Mouse (Mus musculus): Measurements from ENCODE around the gene Man1c1. TPM values are rescaled to one million over a fixed set of nuclear protein-coding genes. Genes with fewer than 3 reads are reported as not detected.

The Man1c1 gene
- polyA plus RNA-seq, 1 experiment from 2014 or later: 5.1 TPM

- Histone ChIP-seq H3K9me3 (replicated peaks) (no peaks in the 10 kb centered on the region), H3K36me3 (no peaks in the 10 kb centered on the region; the same call in 1 of the 2 replicates), H3K9ac (no peak overlapping the region), H3K27ac (no peak overlapping the region), H3K4me1 (replicated peaks) (peaks cover 19% of the 10 kb centered on the region), H3K27me3 (no peaks in the 10 kb centered on the region), H3K4me2 (no peak overlapping the region), H3K4me3 (no peak overlapping the region)
- no peak for ATAC-seq (replicated peaks; ENCODE audit: insufficient number of reproducible peaks, insufficient read depth, low FRiP score, low read depth)
- WGBS: 76% methylated on average over 13 of the region's 13 CpGs
Measured at GRCm38 (mm10) chr4:134686022-134686661, 17.9 kb downstream of the Man1c1 start.

GRCm38 (mm10) chr4:134684637-134685338 is 19.3 kb downstream of the Man1c1 start:
- Histone ChIP-seq H3K4me2 (no peak overlapping the region), H3K4me3 (no peak overlapping the region), H3K27me3 (no peaks in the 10 kb centered on the region), H3K27ac (no peak overlapping the region), H3K36me3 (no peaks in the 10 kb centered on the region; the same call in 1 of the 2 replicates), H3K4me1 (replicated peaks) (peaks cover 19% of the 10 kb centered on the region), H3K9ac (no peak overlapping the region), H3K9me3 (replicated peaks) (no peaks in the 10 kb centered on the region)
- 81% methylated on average over 9 of the region's 9 CpGs for WGBS
- no peak for ATAC-seq (replicated peaks; ENCODE audit: insufficient number of reproducible peaks, insufficient read depth, low FRiP score, low read depth)

- H3K9me3 ChIP-seq (replicated peaks): no peaks in the 10 kb centered on the region
- H3K4me1 ChIP-seq (replicated peaks): peaks cover 19% of the 10 kb centered on the region
- peak overlapping the region; percentile 41 for H3K27ac ChIP-seq
- no peak overlapping the region for H3K4me3 ChIP-seq
- ATAC-seq (replicated peaks; ENCODE audit: insufficient number of reproducible peaks, insufficient read depth, low FRiP score, low read depth): no peak
- 64% methylated on average over 8 of the region's 8 CpGs for WGBS
- H3K4me2 ChIP-seq: no peak overlapping the region
- H3K27me3 ChIP-seq: no peaks in the 10 kb centered on the region
- H3K36me3 ChIP-seq: no peaks in the 10 kb centered on the region; the same call in 1 of the 2 replicates
- H3K9ac ChIP-seq: no peak overlapping the region
Measured at GRCm38 (mm10) chr4:134683892-134684291, 20.2 kb downstream of the Man1c1 start.

GRCm38 (mm10) chr4:134683008-134683407 is 21.1 kb downstream of the Man1c1 start:
- Histone ChIP-seq H3K36me3 (no peaks in the 10 kb centered on the region; the same call in 1 of the 2 replicates), H3K4me2 (peak overlapping the region; percentile 25; the same call in 1 of the 2 replicates), H3K4me1 (replicated peaks) (peaks cover 25% of the 10 kb centered on the region), H3K4me3 (no peak overlapping the region), H3K27ac (peak overlapping the region; percentile 41), H3K27me3 (no peaks in the 10 kb centered on the region), H3K9ac (no peak overlapping the region), H3K9me3 (replicated peaks) (no peaks in the 10 kb centered on the region)
- whole genome bisulfite sequencing: 42% methylated on average over 13 of the region's 13 CpGs
- no peak for ATAC-seq (replicated peaks; ENCODE audit: insufficient number of reproducible peaks, insufficient read depth, low FRiP score, low read depth)

GRCm38 (mm10) chr4:134682423-134682822 is 21.7 kb downstream of the Man1c1 start:
- Histone ChIP-seq H3K4me2 (no peak overlapping the region), H3K4me3 (no peak overlapping the region), H3K27ac (peak overlapping the region; percentile 41), H3K4me1 (replicated peaks) (peaks cover 28% of the 10 kb centered on the region), H3K36me3 (no peaks in the 10 kb centered on the region), H3K9ac (no peak overlapping the region), H3K9me3 (replicated peaks) (no peaks in the 10 kb centered on the region), H3K27me3 (no peaks in the 10 kb centered on the region)
- 70% methylated on average over 8 of the region's 8 CpGs for whole genome bisulfite sequencing
- ATAC-seq (replicated peaks; ENCODE audit: insufficient number of reproducible peaks, insufficient read depth, low FRiP score, low read depth): no peak

- Histone ChIP-seq H3K4me1 (replicated peaks) (peaks cover 34% of the 10 kb centered on the region), H3K27ac (no peak overlapping the region), H3K4me2 (no peak overlapping the region), H3K27me3 (no peaks in the 10 kb centered on the region), H3K4me3 (no peak overlapping the region), H3K9me3 (replicated peaks) (no peaks in the 10 kb centered on the region), H3K36me3 (no peaks in the 10 kb centered on the region), H3K9ac (no peak overlapping the region)
- no peak for ATAC-seq (replicated peaks; ENCODE audit: insufficient number of reproducible peaks, insufficient read depth, low FRiP score, low read depth)
- 91% methylated on average over 7 of the region's 7 CpGs for WGBS
Measured at GRCm38 (mm10) chr4:134681819-134682218, 22.3 kb downstream of the Man1c1 start.

- H3K27me3 ChIP-seq: no peaks in the 10 kb centered on the region
- peaks cover 35% of the 10 kb centered on the region for H3K4me1 ChIP-seq (replicated peaks)
- H3K36me3 ChIP-seq: no peaks in the 10 kb centered on the region
- no peak for ATAC-seq (replicated peaks; ENCODE audit: insufficient number of reproducible peaks, insufficient read depth, low FRiP score, low read depth)
- H3K9me3 ChIP-seq (replicated peaks): no peaks in the 10 kb centered on the region
- H3K4me2 ChIP-seq: no peak overlapping the region
- H3K27ac ChIP-seq: no peak overlapping the region
- WGBS: 40% methylated on average over 17 of the region's 17 CpGs
- no peak overlapping the region for H3K4me3 ChIP-seq
- H3K9ac ChIP-seq: no peak overlapping the region
Measured at GRCm38 (mm10) chr4:134677556-134678508, 26.3 kb downstream of the Man1c1 start.

GRCm38 (mm10) chr4:134675800-134676199 is 28.3 kb downstream of the Man1c1 start:
- Histone ChIP-seq H3K9ac (no peak overlapping the region), H3K27ac (peak overlapping the region; percentile 43)

GRCm38 (mm10) chr4:134674970-134675369 is 29.1 kb downstream of the Man1c1 start:
- H3K4me3 ChIP-seq: no peak overlapping the region
- peaks cover 41% of the 10 kb centered on the region for H3K4me1 ChIP-seq (replicated peaks)
- no peaks in the 10 kb centered on the region for H3K27me3 ChIP-seq
- H3K36me3 ChIP-seq: no peaks in the 10 kb centered on the region
- H3K4me2 ChIP-seq: no peak overlapping the region
- 88% methylated on average over 3 of the region's 3 CpGs for WGBS
- ATAC-seq (replicated peaks; ENCODE audit: insufficient number of reproducible peaks, insufficient read depth, low FRiP score, low read depth): no peak
- H3K9me3 ChIP-seq (replicated peaks): no peaks in the 10 kb centered on the region
- no peak overlapping the region for H3K9ac ChIP-seq
- no peak overlapping the region for H3K27ac ChIP-seq

More at GRCm38 (mm10) chr4:134675800-134676199, 28.3 kb downstream of the Man1c1 start:
- Histone ChIP-seq H3K36me3 (no peaks in the 10 kb centered on the region), H3K4me2 (no peak overlapping the region), H3K27me3 (no peaks in the 10 kb centered on the region), H3K4me1 (replicated peaks) (peaks cover 37% of the 10 kb centered on the region), H3K9me3 (replicated peaks) (no peaks in the 10 kb centered on the region), H3K4me3 (no peak overlapping the region)
- WGBS: 42% methylated on average over 8 of the region's 8 CpGs
- ATAC-seq (replicated peaks; ENCODE audit: insufficient number of reproducible peaks, insufficient read depth, low FRiP score, low read depth): no peak

- no peak for ATAC-seq (replicated peaks; ENCODE audit: insufficient number of reproducible peaks, insufficient read depth, low FRiP score, low read depth)
- peaks cover 51% of the 10 kb centered on the region for H3K4me1 ChIP-seq (replicated peaks)
- no peak overlapping the region for H3K27ac ChIP-seq
- no peaks in the 10 kb centered on the region for H3K36me3 ChIP-seq
- H3K27me3 ChIP-seq: no peaks in the 10 kb centered on the region
- no peak overlapping the region for H3K4me3 ChIP-seq
- no peaks in the 10 kb centered on the region for H3K9me3 ChIP-seq (replicated peaks)
- no peak overlapping the region for H3K9ac ChIP-seq
- no peak overlapping the region for H3K4me2 ChIP-seq
- WGBS: 82% methylated on average over 12 of the region's 12 CpGs
Measured at GRCm38 (mm10) chr4:134673882-134674463, 30.1 kb downstream of the Man1c1 start.

- no peak for ATAC-seq (replicated peaks; ENCODE audit: insufficient number of reproducible peaks, insufficient read depth, low FRiP score, low read depth)
- WGBS: 92% methylated on average over 8 of the region's 8 CpGs
- H3K4me1 ChIP-seq (replicated peaks): peaks cover 51% of the 10 kb centered on the region
Measured at GRCm38 (mm10) chr4:134673151-134673550, 30.9 kb downstream of the Man1c1 start.

More at GRCm38 (mm10) chr4:134673151-134673550, 30.9 kb downstream of the Man1c1 start:
- Histone ChIP-seq H3K36me3 (no peaks in the 10 kb centered on the region), H3K4me2 (no peak overlapping the region), H3K27me3 (no peaks in the 10 kb centered on the region), H3K27ac (no peak overlapping the region), H3K4me3 (no peak overlapping the region), H3K9ac (no peak overlapping the region), H3K9me3 (replicated peaks) (no peaks in the 10 kb centered on the region)

Measured in heart, embryonic 15.5 days (tissue).